Mouse (Mus musculus) embryonic facial prominence, embryonic 15.5 days (tissue): ENCODE data around the gene Cnnm4. TPM values are rescaled to one million over a fixed set of nuclear protein-coding genes. Genes with fewer than 3 reads are reported as not detected.

Experiments used
- ATAC-seq: fragments of 200-750 bp; cut with Nextera tagmentation; 2 replicates; pipeline ENCODE4 v1.8.0; 2017; ENCODE audit warnings: low read depth, moderate TSS enrichment; ENCODE audit not compliant: insufficient number of reproducible peaks, low FRiP score, low TSS enrichment
- H3K27ac ChIP-seq: fragments of 300-500 bp; sonication (generic); replicated peaks from 2 replicates; pipeline ENCODE4 v1.5.1; 2015; ENCODE audit warnings: mild to moderate bottlenecking, inconsistent platforms
- H3K27me3 ChIP-seq: fragments of 300-500 bp; sonication (generic); 2 replicates; pipeline ENCODE4 v1.6.1; 2015; ENCODE audit warnings: inconsistent platforms
- H3K36me3 ChIP-seq: fragments of 300-500 bp; sonication (generic); 2 replicates; pipeline ENCODE4 v1.6.1; 2015; ENCODE audit warnings: mild to moderate bottlenecking, inconsistent platforms
- H3K4me1 ChIP-seq: fragments of 300-500 bp; sonication (generic); 2 replicates; pipeline ENCODE4 v1.6.1; 2015; ENCODE audit warnings: inconsistent platforms
- H3K4me2 ChIP-seq: fragments of 300-500 bp; sonication (generic); replicated peaks from 2 replicates; pipeline ENCODE4 v1.6.1; 2015; ENCODE audit warnings: mild to moderate bottlenecking, inconsistent platforms
- H3K4me3 ChIP-seq: fragments of 300-500 bp; sonication (generic); replicated peaks from 2 replicates; pipeline ENCODE4 v1.5.1; 2015; ENCODE audit warnings: mild to moderate bottlenecking, inconsistent platforms
- H3K9ac ChIP-seq: fragments of 300-500 bp; sonication (generic); 2 replicates; pipeline ENCODE4 v1.6.1; 2015; ENCODE audit warnings: inconsistent platforms
- H3K9me3 ChIP-seq: fragments of 300-500 bp; sonication (generic); replicated peaks from 2 replicates; pipeline ENCODE4 v1.6.1; 2016; ENCODE audit warnings: inconsistent platforms
- WGBS: fragments of 180-500 bp; shearing (Covaris S2); methylation state at CpG from one replicate; pipeline ENCODE4 v1.1.7; 2015; 5-methylcytosine and 5-hydroxymethylcytosine counted together
- polyA plus RNA-seq: library from polyadenylated mRNA; unstranded; fragments of >200 nt; fragmentation: Nextera tagmentation; extraction: Ambion mirVana; gene quantifications from 2 replicates; pipeline ENCODE4 v1.2.1, GENCODE M21; 2015

Cnnm4 gene
- polyA plus RNA-seq, 1 experiment from 2014 or later, result 15.8 TPM

- no peak overlapping the region for H3K9ac ChIP-seq
- H3K9me3 ChIP-seq, result no peaks in the 10 kb centered on the region
- no peak overlapping the region for H3K27ac ChIP-seq
- WGBS, result 64% methylated on average over 10 of the region's 10 CpGs
- H3K27me3 ChIP-seq, result no peaks in the 10 kb centered on the region
- H3K4me3 ChIP-seq, result peak overlapping the region; percentile 72
- no peaks in the 10 kb centered on the region for H3K36me3 ChIP-seq
- H3K4me1 ChIP-seq, result peaks cover 71% of the 10 kb centered on the region
- peak overlapping the region; percentile 68 for H3K4me2 ChIP-seq
- no peak for ATAC-seq
Observed at GRCm38 (mm10) chr1:36473211-36473780, 1.9 kb downstream of the Cnnm4 start.

- Histone ChIP-seq H3K9me3 (no peaks in the 10 kb centered on the region), H3K4me1 (peaks cover 72% of the 10 kb centered on the region), H3K36me3 (no peaks in the 10 kb centered on the region), H3K9ac (no peak overlapping the region; the same call in 1 of the 2 replicates), H3K4me2 (peak overlapping the region; percentile 68), H3K27me3 (no peaks in the 10 kb centered on the region), H3K27ac (0 out of 2 replicates have a peak overlapping the region, but pooled peaks have one; percentile 49), H3K4me3 (peak overlapping the region; percentile 15)
- no peak for ATAC-seq
- 45% methylated on average over 3 of the region's 3 CpGs for WGBS
Observed at GRCm38 (mm10) chr1:36474646-36475045, 3.2 kb downstream of the Cnnm4 start.

GRCm38 (mm10) chr1:36475480-36476110 is 4.2 kb downstream of the Cnnm4 start:
- H3K4me2 ChIP-seq, result peak overlapping the region; percentile 68
- H3K9ac ChIP-seq, result peak overlapping the region; percentile 15; the same call in 1 of the 2 replicates
- H3K9me3 ChIP-seq, result no peaks in the 10 kb centered on the region
- WGBS, result 30% methylated on average over 8 of the region's 8 CpGs
- H3K4me3 ChIP-seq, result peak overlapping the region; percentile 15
- H3K36me3 ChIP-seq, result no peaks in the 10 kb centered on the region
- H3K4me1 ChIP-seq, result peaks cover 65% of the 10 kb centered on the region
- ATAC-seq, result no peak
- no peaks in the 10 kb centered on the region for H3K27me3 ChIP-seq
- H3K27ac ChIP-seq, result peak overlapping the region; percentile 49

- peaks cover 65% of the 10 kb centered on the region for H3K4me1 ChIP-seq
- H3K4me3 ChIP-seq, result no peak overlapping the region
- H3K4me2 ChIP-seq, result no peak overlapping the region
- no peak overlapping the region for H3K27ac ChIP-seq
- ATAC-seq, result no peak
- no peak overlapping the region for H3K9ac ChIP-seq
- H3K9me3 ChIP-seq, result no peaks in the 10 kb centered on the region
- no peaks in the 10 kb centered on the region for H3K27me3 ChIP-seq
- no peaks in the 10 kb centered on the region for H3K36me3 ChIP-seq
- WGBS, result 80% methylated on average over 7 of the region's 7 CpGs
Observed at GRCm38 (mm10) chr1:36476426-36476825, 5.0 kb downstream of the Cnnm4 start.

GRCm38 (mm10) chr1:36478343-36478795 is 6.9 kb downstream of the Cnnm4 start:
- no peaks in the 10 kb centered on the region for H3K9me3 ChIP-seq
- no peak overlapping the region for H3K4me3 ChIP-seq
- no peak overlapping the region for H3K27ac ChIP-seq
- no peak overlapping the region for H3K4me2 ChIP-seq
- ATAC-seq, result no peak
- H3K27me3 ChIP-seq, result no peaks in the 10 kb centered on the region
- H3K9ac ChIP-seq, result no peak overlapping the region
- H3K4me1 ChIP-seq, result peaks cover 47% of the 10 kb centered on the region
- H3K36me3 ChIP-seq, result no peaks in the 10 kb centered on the region
- WGBS, result 67% methylated on average over 2 of the region's 2 CpGs

- no peaks in the 10 kb centered on the region for H3K9me3 ChIP-seq
- H3K27ac ChIP-seq, result no peak overlapping the region
- no peaks in the 10 kb centered on the region for H3K36me3 ChIP-seq
- no peaks in the 10 kb centered on the region for H3K27me3 ChIP-seq
- no peak overlapping the region for H3K4me2 ChIP-seq
- WGBS, result 84% methylated on average over 12 of the region's 12 CpGs
- H3K4me3 ChIP-seq, result no peak overlapping the region
- ATAC-seq, result no peak
- H3K9ac ChIP-seq, result no peak overlapping the region
- peaks cover 29% of the 10 kb centered on the region for H3K4me1 ChIP-seq
Observed at GRCm38 (mm10) chr1:36479903-36480899, 8.8 kb downstream of the Cnnm4 start.

GRCm38 (mm10) chr1:36483825-36484224 is 12.4 kb downstream of the Cnnm4 start:
- Histone ChIP-seq H3K4me3 (no peak overlapping the region), H3K4me2 (no peak overlapping the region), H3K9ac (no peak overlapping the region), H3K9me3 (no peaks in the 10 kb centered on the region), H3K27ac (no peak overlapping the region), H3K36me3 (no peaks in the 10 kb centered on the region), H3K4me1 (0 out of 2 replicates have a peak, but pooled peaks cover 4% of the 10 kb centered on the region), H3K27me3 (no peaks in the 10 kb centered on the region)
- WGBS, result 38% methylated on average over 4 of the region's 4 CpGs
- ATAC-seq, result no peak

- Histone ChIP-seq H3K27me3 (no peaks in the 10 kb centered on the region), H3K9me3 (no peaks in the 10 kb centered on the region), H3K4me2 (no peak overlapping the region), H3K9ac (no peak overlapping the region), H3K27ac (no peak overlapping the region), H3K4me3 (no peak overlapping the region), H3K4me1 (0 out of 2 replicates have a peak, but pooled peaks cover 4% of the 10 kb centered on the region), H3K36me3 (no peaks in the 10 kb centered on the region)
- ATAC-seq, result no peak
- 46% methylated on average over 7 of the region's 7 CpGs for WGBS
Observed at GRCm38 (mm10) chr1:36485080-36485479, 13.7 kb downstream of the Cnnm4 start.

- ATAC-seq, result no peak
- WGBS, result 82% methylated on average over 9 of the region's 9 CpGs
- no peak overlapping the region for H3K4me2 ChIP-seq
- H3K27ac ChIP-seq, result no peak overlapping the region
- 0 out of 2 replicates have a peak, but pooled peaks cover 6% of the 10 kb centered on the region for H3K4me1 ChIP-seq
- no peaks in the 10 kb centered on the region for H3K27me3 ChIP-seq
- H3K9ac ChIP-seq, result no peak overlapping the region
- no peaks in the 10 kb centered on the region for H3K36me3 ChIP-seq
- H3K4me3 ChIP-seq, result no peak overlapping the region
- no peaks in the 10 kb centered on the region for H3K9me3 ChIP-seq
Observed at GRCm38 (mm10) chr1:36487111-36487510, 15.7 kb downstream of the Cnnm4 start.

GRCm38 (mm10) chr1:36489661-36490060 is 18.2 kb downstream of the Cnnm4 start:
- ATAC-seq, result no peak
- Histone ChIP-seq H3K4me3 (no peak overlapping the region), H3K4me1 (0 out of 2 replicates have a peak, but pooled peaks cover 12% of the 10 kb centered on the region), H3K9ac (no peak overlapping the region), H3K27me3 (no peaks in the 10 kb centered on the region), H3K4me2 (no peak overlapping the region), H3K36me3 (no peaks in the 10 kb centered on the region), H3K27ac (no peak overlapping the region), H3K9me3 (no peaks in the 10 kb centered on the region)
- WGBS, result 74% methylated on average over 6 of the region's 6 CpGs
